Mouse (Mus musculus) forebrain, embryonic 14.5 days (tissue): Measurements from ENCODE around the gene Clec16a. TPM values are rescaled to one million over a fixed set of nuclear protein-coding genes. Genes with fewer than 3 reads are reported as not detected.

Experiments
- ATAC-seq: fragments of 200-750 bp; cut with Nextera tagmentation; 2 replicates; pipeline ENCODE4 v1.8.0; 2017; ENCODE audit warnings: mild to moderate bottlenecking, moderate library complexity
- DNase-seq: peaks from one replicate; pipeline ENCODE4 v3.0.0-alpha.2; 2015; ENCODE audit warnings: low spot score
- H3K27ac ChIP-seq: fragments of 300-500 bp; sonication (generic); 2 replicates; pipeline ENCODE4 v1.5.1; 2014; ENCODE audit warnings: low read depth, mild to moderate bottlenecking, control low read depth, low read length, moderate library complexity
- H3K27me3 ChIP-seq: fragments of 300-500 bp; sonication (generic); replicated peaks from 2 replicates; pipeline ENCODE4 v1.6.1; 2014; ENCODE audit warnings: low read length, control low read depth, mixed read lengths; ENCODE audit not compliant: control insufficient read depth, insufficient read depth
- H3K36me3 ChIP-seq: fragments of 300-500 bp; sonication (generic); 2 replicates; pipeline ENCODE4 v1.6.1; 2014; ENCODE audit warnings: low read length, control low read depth; ENCODE audit not compliant: control insufficient read depth, insufficient read depth
- H3K4me1 ChIP-seq: fragments of 300-500 bp; sonication (generic); 2 replicates; pipeline ENCODE4 v1.6.1; 2014; ENCODE audit warnings: antibody characterized with exemption, low read length, control low read depth; ENCODE audit not compliant: control insufficient read depth, insufficient read depth
- H3K4me2 ChIP-seq: fragments of 300-500 bp; sonication (generic); 2 replicates; pipeline ENCODE4 v1.6.1; 2014; ENCODE audit warnings: mild to moderate bottlenecking, control low read depth, low read length
- H3K4me3 ChIP-seq: fragments of 300-500 bp; sonication (generic); 2 replicates; pipeline ENCODE4 v1.5.1; 2014; ENCODE audit warnings: low read depth, low read length, control low read depth
- H3K9ac ChIP-seq: fragments of 300-500 bp; sonication (generic); 2 replicates; pipeline ENCODE4 v1.6.1; 2014; ENCODE audit warnings: mild to moderate bottlenecking, low read length, control low read depth, moderate library complexity
- H3K9me3 ChIP-seq: fragments of 300-500 bp; sonication (generic); replicated peaks from 2 replicates; pipeline ENCODE4 v1.6.1; 2016; ENCODE audit warnings: low read length, control low read depth, mixed read lengths; ENCODE audit not compliant: control insufficient read depth
- WGBS: fragments of 180-500 bp; shearing (Covaris S2); extraction: QIAGEN DNeasy Blood & Tissue Kit; methylation state at CpG from one replicate; pipeline ENCODE4 v1.1.7; 2014; 5-methylcytosine and 5-hydroxymethylcytosine counted together
- polyA plus RNA-seq: library from polyadenylated mRNA; unstranded; fragments of >200 nt; fragmentation: Nextera tagmentation; extraction: Ambion mirVana; gene quantifications from 2 replicates; pipeline ENCODE4 v1.2.1, GENCODE M21; 2014

Gene Clec16a
- polyA plus RNA-seq, 1 experiment from 2014 or later: 50.2 TPM

GRCm38 (mm10) chr16:10749824-10750223 lies 204.7 kb downstream of the Clec16a start:
- Histone ChIP-seq H3K27ac (no peak overlapping the region), H3K4me3 (no peak overlapping the region), H3K27me3 (no peaks in the 10 kb centered on the region), H3K9me3 (no peaks in the 10 kb centered on the region), H3K9ac (no peak overlapping the region), H3K4me2 (no peak overlapping the region), H3K4me1 (no peaks in the 10 kb centered on the region), H3K36me3 (no peaks in the 10 kb centered on the region)
- DNase-seq: peak; percentile 56
- ATAC-seq: peak; percentile 72
- WGBS: 49% methylated on average over 7 of the region's 7 CpGs

- Histone ChIP-seq H3K9ac (no peak overlapping the region), H3K27ac (no peak overlapping the region), H3K4me3 (no peak overlapping the region), H3K36me3 (no peaks in the 10 kb centered on the region), H3K4me2 (no peak overlapping the region), H3K4me1 (no peaks in the 10 kb centered on the region), H3K27me3 (no peaks in the 10 kb centered on the region), H3K9me3 (no peaks in the 10 kb centered on the region)
- WGBS: 90% methylated on average over 3 of the region's 3 CpGs
- ATAC-seq (no peak), DNase-seq (no peak)
Observed at GRCm38 (mm10) chr16:10754521-10755296, 209.6 kb downstream of the Clec16a start.

GRCm38 (mm10) chr16:10756168-10756567 lies 211.0 kb downstream of the Clec16a start:
- Histone ChIP-seq H3K4me2 (no peak overlapping the region), H3K4me1 (no peaks in the 10 kb centered on the region), H3K36me3 (no peaks in the 10 kb centered on the region), H3K27ac (no peak overlapping the region), H3K9ac (no peak overlapping the region), H3K27me3 (no peaks in the 10 kb centered on the region), H3K4me3 (no peak overlapping the region), H3K9me3 (no peaks in the 10 kb centered on the region)
- no peak for DNase-seq
- WGBS: 68% methylated on average over 6 of the region's 6 CpGs
- no peak for ATAC-seq

- Histone ChIP-seq H3K4me1 (no peaks in the 10 kb centered on the region), H3K27me3 (no peaks in the 10 kb centered on the region), H3K9ac (no peak overlapping the region), H3K4me3 (no peak overlapping the region), H3K36me3 (no peaks in the 10 kb centered on the region), H3K4me2 (no peak overlapping the region), H3K9me3 (no peaks in the 10 kb centered on the region), H3K27ac (no peak overlapping the region)
- ATAC-seq: no peak
- 82% methylated on average over 8 of the region's 8 CpGs for WGBS
- no peak for DNase-seq
Observed at GRCm38 (mm10) chr16:10761182-10761581, 216.0 kb downstream of the Clec16a start.

GRCm38 (mm10) chr16:10762569-10763180 lies 217.5 kb downstream of the Clec16a start:
- Histone ChIP-seq H3K9me3 (no peaks in the 10 kb centered on the region), H3K4me3 (no peak overlapping the region), H3K27me3 (no peaks in the 10 kb centered on the region), H3K4me2 (no peak overlapping the region), H3K9ac (no peak overlapping the region), H3K4me1 (no peaks in the 10 kb centered on the region), H3K27ac (no peak overlapping the region), H3K36me3 (no peaks in the 10 kb centered on the region)
- DNase-seq (no peak), ATAC-seq (no peak)
- WGBS: 71% methylated on average over 5 of the region's 5 CpGs

GRCm38 (mm10) chr16:10763540-10764264 lies 218.6 kb downstream of the Clec16a start:
- 68% methylated on average over 6 of the region's 6 CpGs for WGBS
- no peak overlapping the region for H3K9ac ChIP-seq
- H3K9me3 ChIP-seq: no peaks in the 10 kb centered on the region
- DNase-seq (no peak), ATAC-seq (no peak)
- H3K27ac ChIP-seq: no peak overlapping the region
- H3K4me2 ChIP-seq: no peak overlapping the region
- no peaks in the 10 kb centered on the region for H3K4me1 ChIP-seq
- no peak overlapping the region for H3K4me3 ChIP-seq
- H3K27me3 ChIP-seq: no peaks in the 10 kb centered on the region
- no peaks in the 10 kb centered on the region for H3K36me3 ChIP-seq

- WGBS: 65% methylated on average over 2 of the region's 2 CpGs
- Histone ChIP-seq H3K27ac (no peak overlapping the region), H3K27me3 (no peaks in the 10 kb centered on the region), H3K4me2 (no peak overlapping the region), H3K9ac (no peak overlapping the region), H3K9me3 (no peaks in the 10 kb centered on the region), H3K4me3 (no peak overlapping the region), H3K36me3 (no peaks in the 10 kb centered on the region), H3K4me1 (no peaks in the 10 kb centered on the region)
- DNase-seq (no peak), ATAC-seq (no peak)
Observed at GRCm38 (mm10) chr16:10764323-10764722, 219.2 kb downstream of the Clec16a start.

GRCm38 (mm10) chr16:10767158-10767557 lies 222.0 kb downstream of the Clec16a start:
- Histone ChIP-seq H3K4me2 (no peak overlapping the region), H3K27me3 (no peaks in the 10 kb centered on the region), H3K4me3 (no peak overlapping the region), H3K27ac (no peak overlapping the region), H3K9me3 (no peaks in the 10 kb centered on the region), H3K4me1 (no peaks in the 10 kb centered on the region), H3K9ac (no peak overlapping the region), H3K36me3 (no peaks in the 10 kb centered on the region)
- ATAC-seq (no peak), DNase-seq (peak; percentile 78)
- 41% methylated on average over 4 of the region's 4 CpGs for WGBS

- Histone ChIP-seq H3K4me3 (no peak overlapping the region), H3K9me3 (no peaks in the 10 kb centered on the region), H3K4me2 (no peak overlapping the region), H3K9ac (no peak overlapping the region), H3K27me3 (no peaks in the 10 kb centered on the region), H3K27ac (no peak overlapping the region), H3K36me3 (no peaks in the 10 kb centered on the region), H3K4me1 (no peaks in the 10 kb centered on the region)
- ATAC-seq: no peak
- no peak for DNase-seq
- WGBS: 70% methylated on average over 9 of the region's 9 CpGs
Observed at GRCm38 (mm10) chr16:10768821-10769220, 223.7 kb downstream of the Clec16a start.
